Comparison of ENCODE assay signal across 43 mouse cellular contexts in genomic region chr5:30122481-30122880, GRCm38 (mm10). TPM values are rescaled to one million over a fixed set of nuclear protein-coding genes. Genes with fewer than 3 reads are reported as not detected.
"Had no signal": no experiment of that assay in that cellular context is flagged by ENCODE, and none has a peak within 500 bp of the region (broad histone marks: within the 10 kb centered on the region; RNA-seq: fewer than 3 reads in every experiment).

No protein-coding gene starts in this region.

- ATAC-seq: hindbrain, embryonic 16.5 days; hindbrain, postnatal 0 days; inflammation-experienced regulatory T-cells, adult 6 months; intestine, embryonic 15.5 days; intestine, embryonic 16.5 days; intestine, postnatal 0 days had no signal

- H3K27ac ChIP-seq: heart, embryonic 13.5 days; heart, embryonic 15.5 days; hindbrain, embryonic 10.5 days; hindbrain, embryonic 12.5 days; hindbrain, embryonic 13.5 days; hindbrain, embryonic 14.5 days; hindbrain, embryonic 15.5 days; hindbrain, postnatal 0 days; intestine, embryonic 15.5 days; kidney, embryonic 15.5 days; kidney, postnatal 0 days; layer of hippocampus, adult 2 months had no signal

- H3K4me1 ChIP-seq: heart, embryonic 12.5 days; heart, embryonic 13.5 days; heart, embryonic 15.5 days; hindbrain, embryonic 10.5 days; hindbrain, embryonic 12.5 days; hindbrain, embryonic 13.5 days; hindbrain, embryonic 15.5 days; intestine, embryonic 15.5 days had no signal

- H3K4me3 ChIP-seq: heart, embryonic 12.5 days; heart, embryonic 13.5 days; heart, embryonic 15.5 days; hindbrain, embryonic 10.5 days; hindbrain, embryonic 12.5 days; hindbrain, embryonic 13.5 days; hindbrain, embryonic 15.5 days; intestine, embryonic 15.5 days; kidney, embryonic 15.5 days; layer of hippocampus, adult 2 months had no signal

- H3K27me3 ChIP-seq: heart, embryonic 12.5 days; heart, embryonic 13.5 days; heart, embryonic 15.5 days; hindbrain, embryonic 12.5 days; hindbrain, embryonic 13.5 days; hindbrain, embryonic 15.5 days; intestine, embryonic 15.5 days; kidney, embryonic 15.5 days had no signal

- H3K9me3 ChIP-seq: heart, embryonic 12.5 days; heart, embryonic 13.5 days; heart, embryonic 15.5 days; hindbrain, embryonic 10.5 days; hindbrain, embryonic 12.5 days; hindbrain, embryonic 13.5 days; hindbrain, embryonic 15.5 days; intestine, embryonic 15.5 days; kidney, embryonic 15.5 days had no signal

- H3K4me2 ChIP-seq: heart, embryonic 11.5 days; heart, embryonic 12.5 days; heart, embryonic 13.5 days; heart, embryonic 15.5 days; hindbrain, embryonic 12.5 days; hindbrain, embryonic 13.5 days; hindbrain, embryonic 14.5 days; hindbrain, embryonic 15.5 days; intestine, embryonic 15.5 days; kidney, embryonic 15.5 days had no signal

- H3K9ac ChIP-seq: heart, embryonic 12.5 days; heart, embryonic 13.5 days; heart, embryonic 15.5 days; hindbrain, embryonic 12.5 days; hindbrain, embryonic 13.5 days; hindbrain, embryonic 14.5 days; hindbrain, embryonic 15.5 days; intestine, embryonic 15.5 days; kidney, embryonic 15.5 days had no signal

- DNase-seq: heart, postnatal 10 days; heart, postnatal 14 days; heart, postnatal 4 days; kidney, adult 11 months; kidney, adult 18-20 months; kidney, adult 2 months; kidney, adult 8-10 months; kidney, adult 9 months; kidney, postnatal 10 days; kidney, postnatal 14 days; kidney, postnatal 25 days; kidney, postnatal 36 days; kidney, postnatal 4 days; layer of hippocampus, adult 9-11 months; layer of hippocampus, postnatal 36 days had no signal

RNA-seq across cellular contexts. Expression of gene 3110082J24Rik, which starts 16.6 kb away (rescaled TPM):
- total RNA-seq: heart, adult 8-10 months; heart, postnatal 10 days; heart, postnatal 14 days; heart, postnatal 25 days; heart, postnatal 4 days; hematopoietic stem cell, adult 5-6 weeks had no signal
- polyA plus RNA-seq: heart, embryonic 11.5 days; heart, embryonic 12.5 days; heart, embryonic 13.5 days; heart, embryonic 14.5 days; heart, embryonic 15.5 days; heart, embryonic 16.5 days; heart, postnatal 0 days; inflammation-experienced regulatory T-cells, adult 6 months; intestine, embryonic 14.5 days; intestine, embryonic 15.5 days; intestine, embryonic 16.5 days; intestine, postnatal 0 days; kidney, adult 2 months; kidney, embryonic 14.5 days; kidney, embryonic 15.5 days; kidney, embryonic 16.5 days; kidney, postnatal 0 days; large intestine, adult 2 months had no signal

RNA-seq across cellular contexts. Expression of gene Garem2, which starts 17.5 kb away (rescaled TPM):
- total RNA-seq: hematopoietic stem cell, adult 5-6 weeks had no signal
- polyA plus RNA-seq: inflammation-experienced regulatory T-cells, adult 6 months had no signal
